In genomic region chr2:30902726-30903722, GRCm38 (mm10) we compare ENCODE assay signal across 8 mouse cellular contexts. TPM values are rescaled to one million over a fixed set of nuclear protein-coding genes. Genes with fewer than 3 reads are reported as not detected.
DNase-seq lines count a peak whose midpoint lies in the region; ATAC-seq and TF ChIP-seq lines count a peak whose summit lies in the region.

No protein-coding gene starts in this region.

- no peak overlapping the region for H3K27ac ChIP-seq in layer of hippocampus, adult 2 months
- H3K27ac ChIP-seq in embryonic facial prominence, embryonic 10.5 days (replicated peaks): peak overlapping the region; percentile 74
- H3K27ac ChIP-seq in hindbrain, embryonic 14.5 days: no peak overlapping the region
- H3K27ac ChIP-seq in liver, postnatal 0 days (ENCODE audit: low read depth): no peak overlapping the region

- no peaks in the 10 kb centered on the region for H3K9me3 ChIP-seq in embryonic facial prominence, embryonic 10.5 days
- no peaks in the 10 kb centered on the region for H3K9me3 ChIP-seq in hindbrain, embryonic 14.5 days (ENCODE audit: control insufficient read depth, low read length)
- no peaks in the 10 kb centered on the region for H3K9me3 ChIP-seq in liver, postnatal 0 days (ENCODE audit: low read length)

- TF ChIP-seq EP300 in liver, postnatal 0 days (IDR thresholded peaks at IDR 0.05; ENCODE audit: low read depth): no peak

- no peak for TF ChIP-seq CTCF in layer of hippocampus, adult 2 months (conservative IDR thresholded peaks at IDR 0.05)
- no peak for TF ChIP-seq CTCF in liver, postnatal 0 days (IDR thresholded peaks at IDR 0.05; ENCODE audit: low read depth)

- no peak for ATAC-seq in hindbrain, embryonic 14.5 days (ENCODE audit: low FRiP score)
- ATAC-seq in liver, postnatal 0 days: no peak
- ATAC-seq in erythroblast, adult 5-6 weeks (replicated peaks; ENCODE audit: low FRiP score, poor library complexity, severe bottlenecking): no peak

- H3K4me3 ChIP-seq in layer of hippocampus, adult 2 months: peak overlapping the region; percentile 47
- H3K4me3 ChIP-seq in embryonic facial prominence, embryonic 10.5 days: peak overlapping the region; percentile 66
- H3K4me3 ChIP-seq in hindbrain, embryonic 14.5 days (replicated peaks; ENCODE audit: low read length): peak overlapping the region; percentile 26
- H3K4me3 ChIP-seq in liver, postnatal 0 days (ENCODE audit: low read depth, low read length): no peak overlapping the region

- H3K27me3 ChIP-seq in embryonic facial prominence, embryonic 10.5 days (replicated peaks; ENCODE audit: low read depth, poor library complexity, severe bottlenecking): peaks cover 40% of the 10 kb centered on the region
- peaks cover 5% of the 10 kb centered on the region for H3K27me3 ChIP-seq in hindbrain, embryonic 14.5 days (ENCODE audit: control insufficient read depth, insufficient read depth, low read length)
- H3K27me3 ChIP-seq in liver, postnatal 0 days (ENCODE audit: insufficient read depth, low read length): peaks cover 17% of the 10 kb centered on the region; the same call in 1 of the 2 replicates

- no peak for DNase-seq in layer of hippocampus, adult 2 months (ENCODE audit: low spot score in 2 of 2)
- no peak for DNase-seq in layer of hippocampus, postnatal 36 days
- DNase-seq in embryonic facial prominence, embryonic 10.5 days (ENCODE audit: low spot score): peak; percentile 75
- no peak for DNase-seq in hindbrain, embryonic 14.5 days (ENCODE audit: low spot score)
- no peak for DNase-seq in liver, postnatal 0 days
- DNase-seq in natural killer cell, adult 2 months (ENCODE audit: low spot score in 2 of 2): no peak
- no peak for DNase-seq in urinary bladder, postnatal 25 days (ENCODE audit: low spot score)

- H3K4me2 ChIP-seq in hindbrain, embryonic 14.5 days (replicated peaks): peak overlapping the region; percentile 51
- H3K4me2 ChIP-seq in liver, postnatal 0 days (ENCODE audit: low read depth, low read length): peak overlapping the region; percentile 40; the same call in 1 of the 2 replicates

- 0 out of 2 replicates have a peak, but pooled peaks cover 8% of the 10 kb centered on the region for H3K36me3 ChIP-seq in embryonic facial prominence, embryonic 10.5 days (replicated peaks)
- H3K36me3 ChIP-seq in hindbrain, embryonic 14.5 days (replicated peaks; ENCODE audit: control insufficient read depth, insufficient read depth): no peaks in the 10 kb centered on the region
- H3K36me3 ChIP-seq in liver, postnatal 0 days (replicated peaks; ENCODE audit: insufficient read depth, low read length): no peaks in the 10 kb centered on the region

- H3K9ac ChIP-seq in hindbrain, embryonic 14.5 days: peak overlapping the region; percentile 44
- no peak overlapping the region for H3K9ac ChIP-seq in liver, postnatal 0 days (replicated peaks)

- whole genome bisulfite sequencing in embryonic facial prominence, embryonic 10.5 days: 10% methylated on average over 37 of the region's 37 CpGs
- WGBS in hindbrain, embryonic 14.5 days: 9% methylated on average over 36 of the region's 37 CpGs
- WGBS in liver, postnatal 0 days (ENCODE audit: insufficient replicate concordance): 21% methylated on average over 36 of the region's 37 CpGs

- peaks cover 35% of the 10 kb centered on the region for H3K4me1 ChIP-seq in embryonic facial prominence, embryonic 10.5 days
- peaks cover 11% of the 10 kb centered on the region; the same call in 1 of the 2 replicates for H3K4me1 ChIP-seq in hindbrain, embryonic 14.5 days (replicated peaks; ENCODE audit: control insufficient read depth, insufficient read depth, low read length)
- no peaks in the 10 kb centered on the region for H3K4me1 ChIP-seq in liver, postnatal 0 days (ENCODE audit: insufficient read depth)

RNA-seq across cellular contexts. Expression of gene Ptges, which starts 26.6 kb away (rescaled TPM):
- total RNA-seq in layer of hippocampus, adult 2 months (2021): 1 to 10 TPM; 4.2 to 4.5 TPM
- total RNA-seq in layer of hippocampus, postnatal 36 days (2021): 1 to 10 TPM; 2.1 to 2.9 TPM
- polyA plus RNA-seq in embryonic facial prominence, embryonic 10.5 days (2016; fragmentation: Nextera tagmentation; extraction: Ambion mirVana): 10.2 and 10.3 TPM in 2 replicates
- 3.7 and 4.1 TPM in 2 replicates for polyA plus RNA-seq in hindbrain, embryonic 14.5 days (2014; fragmentation: Nextera tagmentation; extraction: Ambion mirVana)
- polyA plus RNA-seq in liver, postnatal 0 days (2015; fragmentation: Nextera tagmentation; extraction: Ambion mirVana): 1.4 and 1.7 TPM in 2 replicates
- 0.38 and 2.1 TPM in 2 replicates for total RNA-seq in erythroblast, adult 5-6 weeks (2015; ENCODE audit: low replicate concordance)
- 0.42 and 2.3 TPM in 2 replicates for total RNA-seq in erythroblast, adult 5-6 weeks (2017; ENCODE audit: low replicate concordance)

RNA-seq across cellular contexts. Expression of gene Tor1b, which starts 49.7 kb away (rescaled TPM):
- 10 to 100 TPM; 36.7 to 40.0 TPM for total RNA-seq in layer of hippocampus, adult 2 months (2021)
- total RNA-seq in layer of hippocampus, postnatal 36 days (2021): 10 to 100 TPM; 40.3 to 40.7 TPM
- 24.7 and 25.0 TPM in 2 replicates for polyA plus RNA-seq in embryonic facial prominence, embryonic 10.5 days (2016; fragmentation: Nextera tagmentation; extraction: Ambion mirVana)
- polyA plus RNA-seq in hindbrain, embryonic 14.5 days (2014; fragmentation: Nextera tagmentation; extraction: Ambion mirVana): 19.4 and 20.6 TPM in 2 replicates
- polyA plus RNA-seq in liver, postnatal 0 days (2015; fragmentation: Nextera tagmentation; extraction: Ambion mirVana): 29.2 and 31.1 TPM in 2 replicates
- 6.5 and 7.1 TPM in 2 replicates for total RNA-seq in erythroblast, adult 5-6 weeks (2015; ENCODE audit: low replicate concordance)
- 10.8 and 12.7 TPM in 2 replicates for total RNA-seq in erythroblast, adult 5-6 weeks (2017; ENCODE audit: low replicate concordance)
